Mouse (Mus musculus): ENCODE measurements at regions not wholly inside any gene's neighbourhood (a gene's known extent, or its start where the extent isn't known, plus 50 kb on each side); places are given as distances from the start of the nearest gene placed in this dataset.

- no peak for TF ChIP-seq POLR2A (IDR thresholded peaks at IDR 0.05; ENCODE audit: borderline replicate concordance, insufficient read depth, low read length)
- no peak for TF ChIP-seq CTCF (IDR thresholded peaks at IDR 0.05; ENCODE audit: borderline replicate concordance, insufficient read depth, low read depth, low read length)
These were observed 60.3 kb upstream of the D330045A20Rik start for GRCm38 (mm10) chrX:139419867-139420266.

All from cerebellum, adult 2 months (tissue).